Mouse (Mus musculus): ENCODE measurements around the gene C1qtnf5. TPM values are rescaled to one million over a fixed set of nuclear protein-coding genes. Genes with fewer than 3 reads are reported as not detected.
"Not testable (repeated sequence)": the region's sequence is repeated elsewhere in the genome, so short reads cannot be mapped to it uniquely, and the experiment has no call there.

The C1qtnf5 gene
- polyA plus RNA-seq, 1 experiment from 2014 or later, result 1.1 TPM

- Histone ChIP-seq H3K27me3 (ENCODE audit: insufficient read depth, poor library complexity, severe bottlenecking) (no peaks in the 10 kb centered on the region), H3K27ac (0 out of 2 replicates have a peak overlapping the region, but pooled peaks have one; percentile 9), H3K9me3 (no peaks in the 10 kb centered on the region), H3K36me3 (peaks cover 22% of the 10 kb centered on the region), H3K4me1 (replicated peaks) (peaks cover 23% of the 10 kb centered on the region), H3K4me3 (no peak overlapping the region)
- 27% methylated on average over 9 of the region's 9 CpGs for WGBS
- DNase-seq (ENCODE audit: low spot score), result peak; percentile 58
These were observed 10.5 kb upstream of the C1qtnf5 start for GRCm38 (mm10) chr9:44096536-44096935.

- peaks cover 29% of the 10 kb centered on the region for H3K4me1 ChIP-seq (replicated peaks)
- no peaks in the 10 kb centered on the region for H3K27me3 ChIP-seq (ENCODE audit: insufficient read depth, poor library complexity, severe bottlenecking)
- H3K27ac ChIP-seq, result no peak within 1 kb of the TSS
- DNase-seq (ENCODE audit: low spot score), result no peak
- H3K4me3 ChIP-seq, result no peak within 1 kb of the TSS
- 61% methylated on average over 9 of the region's 9 CpGs for WGBS
- H3K36me3 ChIP-seq, result peaks cover 44% of the 10 kb centered on the region
- H3K9me3 ChIP-seq, result no peaks in the 10 kb centered on the region
These were observed 5.6 kb upstream of the C1qtnf5 start, which contains the start of gene Mfrp for GRCm38 (mm10) chr9:44101490-44101889. Mfrp (plus strand) TSS chr9:44101729.

- no peak overlapping the region for H3K27ac ChIP-seq
- peaks cover 56% of the 10 kb centered on the region for H3K4me1 ChIP-seq (replicated peaks)
- DNase-seq (ENCODE audit: low spot score), result no peak
- H3K36me3 ChIP-seq, result peaks cover 72% of the 10 kb centered on the region
- H3K27me3 ChIP-seq (ENCODE audit: insufficient read depth, poor library complexity, severe bottlenecking), result no peaks in the 10 kb centered on the region
- no peak overlapping the region for H3K4me3 ChIP-seq
- 93% methylated on average over 7 of the region's 7 CpGs for WGBS
- no peaks in the 10 kb centered on the region for H3K9me3 ChIP-seq
These were observed 2.2 kb upstream of the C1qtnf5 start for GRCm38 (mm10) chr9:44104881-44105280.

GRCm38 (mm10) chr9:44105781-44106180, 1.3 kb upstream of the C1qtnf5 start:
- H3K4me3 ChIP-seq, result no peak overlapping the region
- H3K27ac ChIP-seq, result no peak overlapping the region
- H3K4me1 ChIP-seq (replicated peaks), result peaks cover 65% of the 10 kb centered on the region
- 91% methylated on average over 10 of the region's 10 CpGs for WGBS
- no peaks in the 10 kb centered on the region for H3K9me3 ChIP-seq
- H3K27me3 ChIP-seq (ENCODE audit: insufficient read depth, poor library complexity, severe bottlenecking), result no peaks in the 10 kb centered on the region
- peaks cover 81% of the 10 kb centered on the region for H3K36me3 ChIP-seq
- DNase-seq (ENCODE audit: low spot score), result no peak

- H3K9me3 ChIP-seq, result no peaks in the 10 kb centered on the region
- H3K4me1 ChIP-seq (replicated peaks), result peaks cover 67% of the 10 kb centered on the region
- peaks cover 83% of the 10 kb centered on the region for H3K36me3 ChIP-seq
- 97% methylated on average over 7 of the region's 7 CpGs for WGBS
- H3K27me3 ChIP-seq (ENCODE audit: insufficient read depth, poor library complexity, severe bottlenecking), result no peaks in the 10 kb centered on the region
- no peak overlapping the region; the same call in 1 of the 2 replicates for H3K27ac ChIP-seq
- no peak for DNase-seq (ENCODE audit: low spot score)
- no peak overlapping the region for H3K4me3 ChIP-seq
These were observed 863 bp upstream of the C1qtnf5 start for GRCm38 (mm10) chr9:44106182-44106581.

GRCm38 (mm10) chr9:44106596-44106995, 449 bp upstream of the C1qtnf5 start:
- peak overlapping the region; percentile 36; the same call in 1 of the 2 replicates for H3K4me3 ChIP-seq
- DNase-seq (ENCODE audit: low spot score), result no peak
- peaks cover 64% of the 10 kb centered on the region for H3K4me1 ChIP-seq (replicated peaks)
- WGBS, result 70% methylated on average over 4 of the region's 4 CpGs
- no peaks in the 10 kb centered on the region for H3K27me3 ChIP-seq (ENCODE audit: insufficient read depth, poor library complexity, severe bottlenecking)
- no peaks in the 10 kb centered on the region for H3K9me3 ChIP-seq
- H3K36me3 ChIP-seq, result peaks cover 81% of the 10 kb centered on the region
- H3K27ac ChIP-seq, result peak overlapping the region; percentile 81

- Histone ChIP-seq H3K27me3 (ENCODE audit: insufficient read depth, poor library complexity, severe bottlenecking) (no peaks in the 10 kb centered on the region), H3K27ac (peak overlapping the region; percentile 81), H3K36me3 (peaks cover 77% of the 10 kb centered on the region), H3K4me3 (peak overlapping the region; percentile 36), H3K4me1 (replicated peaks) (peaks cover 62% of the 10 kb centered on the region), H3K9me3 (no peaks in the 10 kb centered on the region)
- 36% methylated on average over 25 of the region's 25 CpGs for WGBS
- peak; percentile 63 for DNase-seq (ENCODE audit: low spot score)
These were observed 623 bp downstream of the C1qtnf5 start for GRCm38 (mm10) chr9:44107557-44108179.

GRCm38 (mm10) chr9:44108269-44109055, 1.4 kb downstream of the C1qtnf5 start:
- no peak for DNase-seq (ENCODE audit: low spot score)
- Histone ChIP-seq H3K36me3 (peaks cover 71% of the 10 kb centered on the region), H3K9me3 (no peaks in the 10 kb centered on the region), H3K27me3 (ENCODE audit: insufficient read depth, poor library complexity, severe bottlenecking) (no peaks in the 10 kb centered on the region), H3K4me3 (peak overlapping the region; percentile 36), H3K27ac (peak overlapping the region; percentile 81), H3K4me1 (replicated peaks) (peaks cover 59% of the 10 kb centered on the region)
- 85% methylated on average over 31 of the region's 31 CpGs for whole genome bisulfite sequencing

- 39% methylated on average over 9 of the region's 9 CpGs for WGBS
- Histone ChIP-seq H3K9me3 (no peaks in the 10 kb centered on the region), H3K27ac (0 out of 2 replicates have a peak overlapping the region, but pooled peaks have one; percentile 14), H3K27me3 (ENCODE audit: insufficient read depth, poor library complexity, severe bottlenecking) (no peaks in the 10 kb centered on the region), H3K36me3 (peaks cover 63% of the 10 kb centered on the region), H3K4me1 (replicated peaks) (peaks cover 58% of the 10 kb centered on the region), H3K4me3 (peak overlapping the region; percentile 36)
- peak; percentile 80 for DNase-seq (ENCODE audit: low spot score)
These were observed 2.5 kb downstream of the C1qtnf5 start for GRCm38 (mm10) chr9:44109360-44110095.

- Histone ChIP-seq H3K36me3 (peaks cover 41% of the 10 kb centered on the region), H3K4me3 (peak overlapping the region; percentile 71), H3K4me1 (replicated peaks) (peaks cover 49% of the 10 kb centered on the region)
- H3K27ac ChIP-seq; H3K9me3 ChIP-seq; H3K27me3 ChIP-seq (ENCODE audit: insufficient read depth, poor library complexity, severe bottlenecking); DNase-seq (ENCODE audit: low spot score): not testable (repeated sequence)
- WGBS, result 72% methylated on average over 10 of the region's 12 CpGs
These were observed 4.9 kb downstream of the C1qtnf5 start for GRCm38 (mm10) chr9:44111909-44112308.

GRCm38 (mm10) chr9:44113105-44113789, 6.2 kb downstream of the C1qtnf5 start, which contains the start of the genes Gm49380 and Rnf26:
Gm49380 (minus strand) TSS chr9:44113500.
Rnf26 (minus strand) TSS chr9:44113517.
- Histone ChIP-seq H3K4me1 (replicated peaks) (peaks cover 36% of the 10 kb centered on the region), H3K27ac (peak within 1 kb of the TSS; percentile 90), H3K4me3 (peak within 1 kb of the TSS; percentile 71), H3K36me3 (peaks cover 28% of the 10 kb centered on the region), H3K27me3 (ENCODE audit: insufficient read depth, poor library complexity, severe bottlenecking) (no peaks in the 10 kb centered on the region), H3K9me3 (no peaks in the 10 kb centered on the region)
- WGBS, result under 1% methylated on average over 51 of the region's 51 CpGs
- DNase-seq (ENCODE audit: low spot score), result peak; percentile 96

GRCm38 (mm10) chr9:44114453-44114852, 7.4 kb downstream of the C1qtnf5 start:
- no peaks in the 10 kb centered on the region for H3K9me3 ChIP-seq
- H3K4me1 ChIP-seq (replicated peaks), result peaks cover 24% of the 10 kb centered on the region
- H3K36me3 ChIP-seq, result peaks cover 19% of the 10 kb centered on the region
- H3K4me3 ChIP-seq, result no peak overlapping the region
- WGBS, result 89% methylated on average over 2 of the region's 2 CpGs
- H3K27ac ChIP-seq, result peak overlapping the region; percentile 82; the same call in 1 of the 2 replicates
- no peaks in the 10 kb centered on the region for H3K27me3 ChIP-seq (ENCODE audit: insufficient read depth, poor library complexity, severe bottlenecking)
- no peak for DNase-seq (ENCODE audit: low spot score)
